Mouse (Mus musculus): ENCODE measurements at regions not wholly inside any gene's neighbourhood (a gene's known extent, or its start where the extent isn't known, plus 50 kb on each side); places are given as distances from the start of the nearest gene placed in this dataset.

DNA sequence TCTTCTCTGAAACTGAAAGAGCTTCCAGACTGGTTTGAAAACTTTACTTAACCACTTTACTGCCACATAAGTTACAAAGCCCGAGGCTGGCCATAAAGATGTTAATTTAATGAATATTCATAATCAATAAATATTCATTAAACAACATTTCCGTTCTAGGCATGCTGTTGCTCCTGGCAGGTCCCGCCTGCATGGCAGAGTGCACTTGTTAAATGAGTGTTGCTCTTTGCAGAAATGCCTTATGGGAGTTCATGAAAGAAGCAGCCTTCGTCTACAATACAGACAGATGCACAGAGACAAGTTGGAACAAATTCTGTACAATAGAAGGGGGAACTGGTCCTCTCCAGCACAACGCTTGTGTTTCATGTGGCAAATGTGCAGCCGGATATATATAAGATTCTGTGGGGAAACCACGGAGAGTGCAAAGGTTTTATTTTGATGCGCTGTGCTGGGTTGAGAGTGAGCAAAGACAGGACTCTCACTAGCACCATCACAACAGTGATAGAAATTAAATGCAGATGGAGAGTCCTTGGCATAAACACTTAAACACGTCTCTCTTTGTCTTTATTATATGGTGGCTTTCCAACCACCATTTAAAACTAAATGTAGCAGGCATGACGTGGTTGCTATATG, 1034.2 kb downstream of the Ttll7 start:
- ATAC-seq (ENCODE audit: low FRiP score), result peak; percentile 53
- Histone ChIP-seq H3K4me2 (replicated peaks; ENCODE audit: low read depth, low read length) (no peak overlapping the region), H3K36me3 (ENCODE audit: control insufficient read depth, insufficient read depth, low read length) (no peaks in the 10 kb centered on the region)

GRCm38 (mm10) chr3:147882936-147883645, 1030.9 kb downstream of the Ttll7 start:
- H3K27ac ChIP-seq (ENCODE audit: low read depth, low read length), result peak overlapping the region; percentile 37; the same call in 1 of the 2 replicates
- H3K36me3 ChIP-seq (ENCODE audit: control insufficient read depth, insufficient read depth, low read length), result no peaks in the 10 kb centered on the region
- no peaks in the 10 kb centered on the region for H3K9me3 ChIP-seq (ENCODE audit: control insufficient read depth, low read length)
- H3K27me3 ChIP-seq (ENCODE audit: control insufficient read depth, insufficient read depth, low read length), result no peaks in the 10 kb centered on the region
- ATAC-seq (ENCODE audit: low FRiP score), result peak; percentile 83
- no peak overlapping the region for H3K4me3 ChIP-seq (ENCODE audit: low read depth, low read length)
- no peaks in the 10 kb centered on the region for H3K4me1 ChIP-seq (replicated peaks; ENCODE audit: control insufficient read depth, insufficient read depth, low read length)
- WGBS, result 51% methylated on average over 10 of the region's 10 CpGs
- peak; percentile 49 for DNase-seq (ENCODE audit: low spot score)
- H3K9ac ChIP-seq (ENCODE audit: low read depth, low read length), result no peak overlapping the region
- no peak overlapping the region for H3K4me2 ChIP-seq (replicated peaks; ENCODE audit: low read depth, low read length)

More for the DNA sequence above, 1034.2 kb downstream of the Ttll7 start:
- H3K27ac ChIP-seq (ENCODE audit: low read depth, low read length), result no peak overlapping the region
- H3K4me1 ChIP-seq (replicated peaks; ENCODE audit: control insufficient read depth, insufficient read depth, low read length), result no peaks in the 10 kb centered on the region
- no peaks in the 10 kb centered on the region for H3K27me3 ChIP-seq (ENCODE audit: control insufficient read depth, insufficient read depth, low read length)
- peak; percentile 17 for DNase-seq (ENCODE audit: low spot score)
- H3K4me3 ChIP-seq (ENCODE audit: low read depth, low read length), result no peak overlapping the region
- WGBS, result 57% methylated on average over 10 of the region's 10 CpGs
- no peaks in the 10 kb centered on the region for H3K9me3 ChIP-seq (ENCODE audit: control insufficient read depth, low read length)
- H3K9ac ChIP-seq (ENCODE audit: low read depth, low read length), result no peak overlapping the region

DNA sequence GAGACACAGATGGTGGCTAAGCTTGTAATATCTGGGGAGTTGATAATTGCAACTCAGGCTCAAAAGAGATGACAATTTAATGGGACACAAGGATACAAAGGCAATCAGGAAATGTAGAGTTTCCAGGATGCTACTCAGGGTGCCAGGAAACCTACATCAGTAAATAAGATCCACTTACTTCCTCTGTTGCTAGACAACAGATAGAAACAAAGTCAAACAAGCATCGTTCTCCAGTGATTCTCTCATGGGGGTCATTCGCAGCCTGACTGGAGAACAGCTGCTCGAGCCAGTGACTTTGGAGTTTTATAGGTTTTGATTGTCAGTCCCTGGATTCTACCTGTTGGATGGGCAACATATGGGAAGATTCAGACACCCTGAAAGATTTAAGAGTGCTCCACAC, 1026.5 kb downstream of the Ttll7 start:
- Histone ChIP-seq H3K27me3 (ENCODE audit: control insufficient read depth, insufficient read depth, low read length) (no peaks in the 10 kb centered on the region), H3K9ac (ENCODE audit: low read depth, low read length) (no peak overlapping the region), H3K4me3 (ENCODE audit: low read depth, low read length) (no peak overlapping the region), H3K27ac (ENCODE audit: low read depth, low read length) (no peak overlapping the region), H3K36me3 (ENCODE audit: control insufficient read depth, insufficient read depth, low read length) (no peaks in the 10 kb centered on the region), H3K9me3 (ENCODE audit: control insufficient read depth, low read length) (no peaks in the 10 kb centered on the region), H3K4me2 (replicated peaks; ENCODE audit: low read depth, low read length) (no peak overlapping the region), H3K4me1 (replicated peaks; ENCODE audit: control insufficient read depth, insufficient read depth, low read length) (no peaks in the 10 kb centered on the region)
- 67% methylated on average over 3 of the region's 3 CpGs for WGBS
- ATAC-seq (ENCODE audit: low FRiP score), result no peak
- DNase-seq (ENCODE audit: low spot score), result no peak

GRCm38 (mm10) chr3:147868281-147868680, 1016.1 kb downstream of the Ttll7 start:
- no peak overlapping the region for H3K4me2 ChIP-seq (replicated peaks; ENCODE audit: low read depth, low read length)
- H3K9me3 ChIP-seq (ENCODE audit: control insufficient read depth, low read length), result no peaks in the 10 kb centered on the region
- H3K4me3 ChIP-seq (ENCODE audit: low read depth, low read length), result no peak overlapping the region
- WGBS, result 82% methylated on average over 3 of the region's 3 CpGs
- no peak overlapping the region for H3K27ac ChIP-seq (ENCODE audit: low read depth, low read length)
- no peaks in the 10 kb centered on the region for H3K4me1 ChIP-seq (replicated peaks; ENCODE audit: control insufficient read depth, insufficient read depth, low read length)
- H3K36me3 ChIP-seq (ENCODE audit: control insufficient read depth, insufficient read depth, low read length), result no peaks in the 10 kb centered on the region
- H3K27me3 ChIP-seq (ENCODE audit: control insufficient read depth, insufficient read depth, low read length), result no peaks in the 10 kb centered on the region
- ATAC-seq (ENCODE audit: low FRiP score), result no peak
- DNase-seq (ENCODE audit: low spot score), result no peak
- H3K9ac ChIP-seq (ENCODE audit: low read depth, low read length), result no peak overlapping the region

DNA sequence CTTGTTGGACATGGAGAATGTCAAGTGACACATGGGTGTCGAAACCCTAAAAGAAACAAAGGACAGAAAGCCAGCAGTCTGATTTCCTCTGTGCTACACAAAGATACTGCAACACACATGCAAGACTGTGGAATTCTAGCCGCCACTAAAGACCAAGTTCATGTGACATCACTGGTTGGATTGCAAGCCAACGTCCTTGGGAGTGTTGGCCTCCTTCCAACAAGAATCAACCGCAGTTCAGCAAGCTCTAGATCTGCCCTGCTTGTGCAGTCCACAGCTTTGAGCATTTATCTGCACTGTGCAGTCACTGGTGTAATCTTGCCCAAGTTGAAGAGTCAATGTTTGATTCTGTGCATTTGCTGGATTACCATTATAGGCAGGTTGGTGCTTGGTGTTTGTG, 1001.2 kb downstream of the Ttll7 start:
- Histone ChIP-seq H3K27me3 (ENCODE audit: control insufficient read depth, insufficient read depth, low read length) (no peaks in the 10 kb centered on the region), H3K9ac (ENCODE audit: low read depth, low read length) (no peak overlapping the region), H3K4me3 (ENCODE audit: low read depth, low read length) (no peak overlapping the region), H3K27ac (ENCODE audit: low read depth, low read length) (no peak overlapping the region), H3K36me3 (ENCODE audit: control insufficient read depth, insufficient read depth, low read length) (no peaks in the 10 kb centered on the region), H3K4me2 (replicated peaks; ENCODE audit: low read depth, low read length) (no peak overlapping the region), H3K4me1 (replicated peaks; ENCODE audit: control insufficient read depth, insufficient read depth, low read length) (no peaks in the 10 kb centered on the region), H3K9me3 (ENCODE audit: control insufficient read depth, low read length) (no peaks in the 10 kb centered on the region)
- ATAC-seq (ENCODE audit: low FRiP score), result no peak
- no peak for DNase-seq (ENCODE audit: low spot score)
- 89% methylated on average over 4 of the region's 4 CpGs for WGBS

DNA sequence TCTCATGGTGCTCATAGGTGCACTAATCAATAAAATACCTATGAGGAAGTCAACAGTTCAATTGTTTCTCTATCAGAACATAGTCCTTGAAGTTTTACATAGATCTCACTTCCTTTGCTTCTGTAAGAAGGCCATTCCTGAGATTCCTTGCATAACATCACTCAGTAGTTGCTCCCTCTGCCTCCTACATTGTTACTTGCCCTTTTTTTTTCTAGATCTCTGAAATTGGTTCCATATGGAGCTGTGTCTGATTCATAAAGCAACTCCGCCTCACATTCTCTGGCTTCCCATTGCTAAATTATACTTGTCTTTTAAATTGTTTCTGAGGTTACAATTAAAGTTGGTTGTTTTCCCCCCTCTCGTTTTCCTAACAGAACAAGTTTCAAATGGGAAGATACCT, 1000.7 kb downstream of the Ttll7 start:
- Histone ChIP-seq H3K27ac (ENCODE audit: low read depth, low read length) (no peak overlapping the region), H3K9me3 (ENCODE audit: control insufficient read depth, low read length) (no peaks in the 10 kb centered on the region), H3K4me1 (replicated peaks; ENCODE audit: control insufficient read depth, insufficient read depth, low read length) (no peaks in the 10 kb centered on the region), H3K4me2 (replicated peaks; ENCODE audit: low read depth, low read length) (no peak overlapping the region), H3K27me3 (ENCODE audit: control insufficient read depth, insufficient read depth, low read length) (no peaks in the 10 kb centered on the region), H3K9ac (ENCODE audit: low read depth, low read length) (no peak overlapping the region), H3K4me3 (ENCODE audit: low read depth, low read length) (no peak overlapping the region), H3K36me3 (ENCODE audit: control insufficient read depth, insufficient read depth, low read length) (no peaks in the 10 kb centered on the region)
- 74% methylated on average over 2 of the region's 2 CpGs for WGBS
- no peak for ATAC-seq (ENCODE audit: low FRiP score)
- DNase-seq (ENCODE audit: low spot score), result no peak

DNA sequence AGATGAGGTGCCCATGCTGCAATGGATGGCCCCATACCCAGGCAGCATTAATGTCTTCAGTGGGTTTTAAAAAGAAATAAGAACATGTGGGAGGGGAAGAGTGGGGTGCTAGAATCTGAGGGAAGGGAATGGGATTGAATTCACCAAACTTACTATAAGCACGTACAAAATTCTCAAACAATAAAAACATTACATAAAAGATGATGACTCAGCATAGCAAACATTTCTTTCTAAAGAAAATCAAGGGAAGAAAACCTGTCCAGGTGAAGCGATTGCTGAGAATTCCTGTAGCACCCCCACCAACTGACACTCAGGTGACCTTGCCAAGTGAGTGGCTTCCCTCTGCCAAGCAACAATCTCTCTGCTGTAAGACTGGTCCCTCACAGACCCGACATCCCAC, 989.2 kb downstream of the Ttll7 start:
- ATAC-seq (ENCODE audit: low FRiP score), result no peak
- H3K27me3 ChIP-seq (ENCODE audit: control insufficient read depth, insufficient read depth, low read length), result no peaks in the 10 kb centered on the region
- no peak overlapping the region for H3K4me3 ChIP-seq (ENCODE audit: low read depth, low read length)
- no peaks in the 10 kb centered on the region for H3K36me3 ChIP-seq (ENCODE audit: control insufficient read depth, insufficient read depth, low read length)
- no peaks in the 10 kb centered on the region for H3K9me3 ChIP-seq (ENCODE audit: control insufficient read depth, low read length)
- H3K4me1 ChIP-seq (replicated peaks; ENCODE audit: control insufficient read depth, insufficient read depth, low read length), result no peaks in the 10 kb centered on the region
- no peak overlapping the region for H3K9ac ChIP-seq (ENCODE audit: low read depth, low read length)
- H3K27ac ChIP-seq (ENCODE audit: low read depth, low read length), result no peak overlapping the region
- 84% methylated on average over 3 of the region's 3 CpGs for WGBS
- DNase-seq (ENCODE audit: low spot score), result no peak
- no peak overlapping the region for H3K4me2 ChIP-seq (replicated peaks; ENCODE audit: low read depth, low read length)

DNA sequence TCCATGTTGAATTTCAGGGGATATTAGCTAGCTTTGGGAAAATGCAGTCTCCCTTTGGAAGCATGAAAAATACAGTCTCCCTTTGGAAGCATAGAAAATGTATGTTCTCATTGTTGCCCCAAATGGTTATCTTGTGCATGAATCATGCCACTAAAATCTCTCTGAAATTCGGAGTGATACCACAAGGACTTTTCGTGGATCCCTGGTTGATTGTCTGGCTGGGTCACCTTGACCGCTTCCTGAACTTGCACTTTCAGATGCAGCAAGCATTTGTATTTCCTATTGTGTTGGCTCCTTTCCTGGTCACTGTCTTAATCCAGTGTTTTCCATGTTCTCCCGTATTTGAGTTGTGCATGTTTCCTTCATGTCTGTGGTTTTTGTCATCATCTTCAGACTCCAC, 986.6 kb downstream of the Ttll7 start:
- ATAC-seq (ENCODE audit: low FRiP score) (no peak), DNase-seq (ENCODE audit: low spot score) (no peak)
- WGBS, result 88% methylated on average over 4 of the region's 4 CpGs
- H3K27me3 ChIP-seq (ENCODE audit: control insufficient read depth, insufficient read depth, low read length), result no peaks in the 10 kb centered on the region
- H3K4me1 ChIP-seq (replicated peaks; ENCODE audit: control insufficient read depth, insufficient read depth, low read length), result no peaks in the 10 kb centered on the region
- no peak overlapping the region for H3K4me2 ChIP-seq (replicated peaks; ENCODE audit: low read depth, low read length)
- no peak overlapping the region for H3K9ac ChIP-seq (ENCODE audit: low read depth, low read length)
- H3K27ac ChIP-seq (ENCODE audit: low read depth, low read length), result no peak overlapping the region
- no peaks in the 10 kb centered on the region for H3K36me3 ChIP-seq (ENCODE audit: control insufficient read depth, insufficient read depth, low read length)
- no peak overlapping the region for H3K4me3 ChIP-seq (ENCODE audit: low read depth, low read length)
- no peaks in the 10 kb centered on the region for H3K9me3 ChIP-seq (ENCODE audit: control insufficient read depth, low read length)

DNA sequence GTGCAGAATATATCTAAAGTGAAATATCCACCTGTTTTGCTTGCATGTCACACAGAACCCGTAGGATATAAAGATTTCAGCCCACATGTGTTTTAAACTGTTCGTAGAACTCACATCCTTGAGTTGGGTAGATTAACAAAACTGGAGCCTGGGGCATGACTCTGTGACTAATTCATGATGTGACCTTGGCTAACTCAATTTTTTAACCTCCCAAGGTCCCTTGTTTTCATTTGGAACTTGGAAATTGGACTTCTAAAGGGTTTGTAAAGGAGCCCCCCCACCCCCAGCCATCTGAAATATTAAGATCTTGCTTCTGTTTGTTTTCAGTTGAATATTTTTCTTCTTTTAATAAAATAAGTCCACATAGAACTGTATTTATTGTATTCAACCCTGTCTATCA, 983.5 kb downstream of the Ttll7 start:
- no peak for ATAC-seq (ENCODE audit: low FRiP score)
- no peak for DNase-seq (ENCODE audit: low spot score)
- WGBS, result 79% methylated on average over 2 of the region's 2 CpGs

More for the DNA sequence above, 983.5 kb downstream of the Ttll7 start:
- Histone ChIP-seq H3K4me2 (replicated peaks; ENCODE audit: low read depth, low read length) (no peak overlapping the region), H3K27ac (ENCODE audit: low read depth, low read length) (no peak overlapping the region), H3K9ac (ENCODE audit: low read depth, low read length) (no peak overlapping the region), H3K4me1 (replicated peaks; ENCODE audit: control insufficient read depth, insufficient read depth, low read length) (no peaks in the 10 kb centered on the region), H3K36me3 (ENCODE audit: control insufficient read depth, insufficient read depth, low read length) (no peaks in the 10 kb centered on the region), H3K9me3 (ENCODE audit: control insufficient read depth, low read length) (no peaks in the 10 kb centered on the region), H3K27me3 (ENCODE audit: control insufficient read depth, insufficient read depth, low read length) (no peaks in the 10 kb centered on the region), H3K4me3 (ENCODE audit: low read depth, low read length) (no peak overlapping the region)

Measured in hindbrain, embryonic 11.5 days (tissue).